Mouse (Mus musculus) erythroid progenitor cell, adult 5-6 weeks (primary cell): ENCODE measurements at regions not wholly inside any gene's neighbourhood (a gene's known extent, or its start where the extent isn't known, plus 50 kb on each side); places are given as distances from the start of the nearest gene placed in this dataset.

Experiments
- ATAC-seq: replicated peaks from 2 replicates; pipeline ENCODE4 v1.8.0; 2016; ENCODE audit warnings: moderate number of reproducible peaks, mild to moderate bottlenecking, moderate TSS enrichment, inconsistent platforms; ENCODE audit not compliant: poor library complexity, low FRiP score, severe bottlenecking

- no peak for ATAC-seq
Measured at GRCm38 (mm10) chr14:31891500-31892185, 61.2 kb upstream of the Ankrd28 start.

- ATAC-seq, result no peak
Measured at GRCm38 (mm10) chr14:31892186-31892510, 61.7 kb upstream of the Ankrd28 start.

DNA sequence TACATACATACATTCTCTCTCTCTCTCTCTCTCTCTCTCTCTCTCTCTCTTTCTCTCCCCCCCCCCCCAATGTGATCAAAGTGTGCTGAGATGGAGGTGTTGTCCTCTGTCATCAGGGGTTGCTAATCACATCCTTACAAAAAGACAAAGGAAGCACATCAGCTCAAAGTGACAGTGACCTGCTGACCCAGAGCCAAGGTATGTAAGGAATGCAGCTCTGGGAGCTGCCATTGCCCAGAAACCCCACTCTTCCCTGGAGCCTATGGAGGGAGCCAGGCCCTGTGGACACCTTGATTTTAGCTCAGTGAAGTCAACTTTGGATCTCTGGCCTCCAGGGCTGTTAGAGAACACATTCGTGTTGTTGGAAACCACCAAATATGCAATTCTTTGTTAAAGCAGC lies 66.0 kb upstream of the Ankrd28 start:
- no peak for ATAC-seq

DNA sequence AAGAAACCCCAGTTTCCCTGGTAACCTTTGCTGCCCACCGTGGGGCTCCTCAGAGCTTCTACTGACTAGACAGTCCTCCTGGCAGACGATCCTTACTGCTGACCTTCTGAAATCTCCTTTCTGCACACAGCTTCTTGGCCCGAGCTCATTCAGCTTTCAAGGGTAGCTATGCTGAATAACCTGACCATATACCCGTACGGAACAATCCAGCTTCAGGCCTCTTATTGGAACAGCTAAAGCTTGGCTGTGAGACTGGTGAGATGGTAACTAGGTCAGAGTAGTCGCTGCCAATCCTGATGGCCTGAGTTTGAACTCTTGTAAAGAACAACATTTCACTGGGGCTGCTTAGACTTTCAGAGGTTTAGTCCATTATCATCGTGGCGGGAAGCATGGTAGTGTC lies 69.1 kb upstream of the Ankrd28 start:
- ATAC-seq, result no peak

GRCm38 (mm10) chr14:31899906-31900305 lies 69.5 kb upstream of the Ankrd28 start:
- no peak for ATAC-seq

DNA sequence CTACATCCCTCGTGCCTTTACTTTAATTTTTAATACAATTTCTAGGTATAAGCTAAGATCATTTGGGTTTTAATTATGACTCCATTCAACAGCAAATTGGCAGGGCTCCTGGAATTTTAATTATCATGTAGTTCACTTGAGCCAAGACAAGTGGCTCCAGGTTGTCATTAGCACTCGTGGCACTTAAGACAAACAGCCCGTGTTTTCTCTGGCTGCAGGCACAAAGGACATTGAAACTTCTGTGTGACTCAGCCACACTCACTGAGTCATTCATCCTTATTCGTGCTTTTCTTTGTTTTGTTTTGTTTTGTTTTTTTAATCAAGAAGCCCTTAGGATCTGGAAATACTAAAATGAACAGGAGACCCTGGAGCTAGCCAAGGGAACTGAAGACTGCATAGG lies 71.5 kb upstream of the Ankrd28 start:
- ATAC-seq, result no peak

GRCm38 (mm10) chr14:31903664-31904063 lies 73.2 kb upstream of the Ankrd28 start:
- ATAC-seq, result no peak

DNA sequence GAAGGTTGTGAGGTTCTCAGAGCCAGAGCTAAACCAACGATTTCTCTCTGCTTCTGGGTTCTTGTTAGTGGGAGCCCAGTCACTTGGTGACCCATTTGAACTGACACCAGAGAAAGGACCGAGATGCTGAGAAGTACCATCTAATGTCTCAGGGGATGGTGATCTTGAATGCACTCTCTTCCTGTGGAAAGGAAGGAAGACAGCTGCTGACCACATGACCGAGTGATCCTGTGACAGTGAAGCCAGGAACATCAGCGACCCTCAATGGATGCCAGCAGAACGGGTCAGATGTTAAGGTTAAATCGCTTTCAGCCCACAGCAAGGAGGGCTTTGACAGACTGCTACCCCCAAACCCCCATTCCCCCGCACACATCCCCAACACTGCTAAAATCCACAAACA lies 78.1 kb upstream of the Ankrd28 start:
- no peak for ATAC-seq

DNA sequence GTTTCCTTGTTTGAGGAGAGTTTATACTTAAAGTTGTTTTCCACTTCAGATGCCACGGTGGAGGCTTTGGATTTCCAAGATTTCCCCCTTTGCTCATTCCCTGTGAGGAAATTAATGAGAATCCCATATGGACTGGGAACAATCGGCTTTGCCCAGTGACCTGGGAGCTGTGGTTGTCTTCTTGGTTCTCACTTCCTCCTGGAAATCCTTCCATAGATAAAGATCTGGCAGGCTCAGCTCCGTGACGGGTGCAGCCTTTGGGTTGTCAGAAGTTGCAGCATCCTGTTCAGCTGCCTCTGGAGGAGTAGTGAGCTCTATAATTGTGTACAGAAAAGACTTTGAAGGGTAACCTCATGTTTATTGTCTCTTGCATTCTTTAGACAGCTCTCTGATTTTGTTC lies 78.8 kb upstream of the Ankrd28 start:
- ATAC-seq, result no peak

GRCm38 (mm10) chr14:31910809-31911208 lies 80.4 kb upstream of the Ankrd28 start:
- no peak for ATAC-seq

- ATAC-seq, result no peak
Measured at GRCm38 (mm10) chr14:31918461-31918860, 88.0 kb upstream of the Ankrd28 start.

GRCm38 (mm10) chr14:31918921-31919320 lies 88.5 kb upstream of the Ankrd28 start:
- no peak for ATAC-seq

DNA sequence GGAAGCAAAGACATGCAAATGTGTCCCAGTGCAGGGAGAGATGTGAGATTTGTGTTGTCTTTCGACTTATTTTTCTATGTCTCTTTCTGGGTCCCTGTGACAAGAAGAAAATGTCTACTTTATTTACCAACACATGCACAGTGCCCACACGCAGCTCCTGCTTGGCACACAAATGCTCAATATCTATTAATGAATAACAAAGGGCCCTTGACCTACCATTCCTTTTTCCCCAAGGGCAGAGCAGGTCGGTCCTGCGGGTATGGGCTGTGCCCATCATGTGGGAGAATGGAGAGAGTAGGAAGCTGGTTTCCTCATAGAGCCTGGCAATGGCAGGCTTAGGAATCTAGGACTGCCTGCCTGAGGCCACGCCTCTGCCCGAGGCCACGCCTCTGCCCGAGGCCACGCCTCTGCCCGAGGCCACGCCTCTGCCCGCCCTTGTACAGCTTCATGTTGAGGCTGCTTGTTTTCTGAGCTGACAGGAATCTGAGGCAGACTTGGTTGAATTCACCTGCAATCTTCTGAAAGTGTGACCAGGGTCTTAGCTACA lies 98.8 kb upstream of the Ankrd28 start:
- peak; percentile 73 for ATAC-seq

DNA sequence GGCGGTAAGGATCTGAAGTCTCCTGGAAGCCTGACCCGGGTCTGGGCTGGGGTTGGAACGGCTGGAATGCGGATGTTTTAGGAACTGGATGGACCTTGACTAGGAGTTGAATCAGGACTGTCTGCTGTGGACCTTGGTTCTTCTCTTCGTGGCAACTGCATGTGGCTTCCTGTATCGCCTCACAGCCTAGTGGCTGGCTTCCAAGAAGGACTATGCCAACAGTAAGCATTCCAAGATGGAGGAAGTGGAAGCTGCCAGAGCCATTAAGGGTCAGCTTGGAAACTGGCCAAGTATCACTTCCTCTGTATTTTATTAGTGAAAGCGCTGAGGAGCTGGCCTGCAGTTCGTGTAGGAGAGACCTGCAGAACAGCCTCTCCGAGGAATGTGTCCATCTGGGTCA lies 98.4 kb upstream of the Galnt15 start:
- ATAC-seq, result no peak

- no peak for ATAC-seq
Measured at GRCm38 (mm10) chr14:31931971-31932370, 96.8 kb upstream of the Galnt15 start.

GRCm38 (mm10) chr14:31933441-31933840 lies 95.3 kb upstream of the Galnt15 start:
- no peak for ATAC-seq

DNA sequence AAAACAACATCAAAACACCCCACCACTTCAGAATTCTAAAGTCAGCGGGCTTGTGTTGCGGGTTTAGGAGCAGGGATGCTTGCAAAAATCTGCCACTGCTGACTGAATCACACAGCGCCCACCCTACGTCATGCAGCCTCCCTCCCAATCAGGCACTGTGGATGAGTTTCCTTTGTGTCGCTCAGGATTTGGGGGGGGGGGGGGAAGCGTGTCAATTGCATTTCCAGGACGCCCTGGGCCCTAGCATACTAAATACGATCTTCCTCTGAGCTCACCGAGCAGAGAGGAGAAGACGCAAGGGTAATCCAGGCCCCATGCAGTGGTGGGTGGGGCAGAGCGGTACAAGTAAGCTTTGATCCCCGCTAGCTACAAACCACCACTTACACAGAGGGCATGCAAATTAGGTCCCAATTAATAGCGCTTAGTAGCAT lies 94.9 kb upstream of the Galnt15 start:
- no peak for ATAC-seq

DNA sequence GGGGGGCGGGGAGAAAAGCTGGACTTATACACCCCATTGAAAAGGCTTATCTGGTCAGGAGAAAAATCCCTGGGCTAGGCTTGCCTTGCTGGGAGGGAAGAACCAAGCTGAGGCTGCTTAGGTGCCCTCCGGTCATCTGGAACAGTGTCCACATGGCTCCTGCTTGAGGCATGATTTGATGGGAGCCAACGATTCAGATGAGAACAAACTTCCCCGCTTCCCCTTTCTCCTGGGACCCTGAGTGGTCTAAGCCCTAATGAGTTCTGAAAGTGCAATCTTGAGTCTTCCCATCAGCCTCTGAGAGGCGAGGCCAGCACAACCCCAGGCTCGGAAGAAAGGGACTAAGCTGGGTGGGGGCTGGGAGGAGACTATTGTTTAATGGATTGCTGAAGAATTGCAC lies 94.5 kb upstream of the Galnt15 start:
- ATAC-seq, result no peak

- no peak for ATAC-seq
Measured at GRCm38 (mm10) chr14:31934771-31935170, 94.0 kb upstream of the Galnt15 start.

- ATAC-seq, result no peak
Measured at GRCm38 (mm10) chr14:31935411-31935810, 93.4 kb upstream of the Galnt15 start.

GRCm38 (mm10) chr14:31936581-31936980 lies 92.2 kb upstream of the Galnt15 start:
- ATAC-seq, result no peak

DNA sequence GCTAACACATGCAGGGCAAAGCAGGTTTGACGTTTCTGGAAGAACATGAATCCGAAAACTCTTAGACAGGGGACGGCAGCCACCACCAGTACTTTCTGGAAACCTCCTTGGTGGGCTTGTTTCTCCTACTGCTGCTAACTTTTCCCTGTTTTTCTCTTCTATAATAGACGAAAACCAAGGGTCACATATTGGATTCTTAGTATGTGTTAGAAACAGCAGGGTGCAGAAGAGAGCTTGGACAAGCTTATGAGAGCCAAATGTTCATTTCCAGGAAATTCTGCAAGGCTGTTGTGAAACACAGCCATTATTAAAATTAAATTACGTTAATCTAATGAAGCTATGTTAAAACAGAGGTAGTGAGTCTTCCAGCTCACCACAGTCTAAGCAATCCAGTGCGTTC lies 87.9 kb upstream of the Galnt15 start:
- ATAC-seq, result no peak
